Mouse (Mus musculus): ENCODE data around the gene Samd8. TPM values are rescaled to one million over a fixed set of nuclear protein-coding genes. Genes with fewer than 3 reads are reported as not detected.

Samd8 gene
- polyA plus RNA-seq, 1 experiment from 2014 or later = 4.1 TPM

DNA sequence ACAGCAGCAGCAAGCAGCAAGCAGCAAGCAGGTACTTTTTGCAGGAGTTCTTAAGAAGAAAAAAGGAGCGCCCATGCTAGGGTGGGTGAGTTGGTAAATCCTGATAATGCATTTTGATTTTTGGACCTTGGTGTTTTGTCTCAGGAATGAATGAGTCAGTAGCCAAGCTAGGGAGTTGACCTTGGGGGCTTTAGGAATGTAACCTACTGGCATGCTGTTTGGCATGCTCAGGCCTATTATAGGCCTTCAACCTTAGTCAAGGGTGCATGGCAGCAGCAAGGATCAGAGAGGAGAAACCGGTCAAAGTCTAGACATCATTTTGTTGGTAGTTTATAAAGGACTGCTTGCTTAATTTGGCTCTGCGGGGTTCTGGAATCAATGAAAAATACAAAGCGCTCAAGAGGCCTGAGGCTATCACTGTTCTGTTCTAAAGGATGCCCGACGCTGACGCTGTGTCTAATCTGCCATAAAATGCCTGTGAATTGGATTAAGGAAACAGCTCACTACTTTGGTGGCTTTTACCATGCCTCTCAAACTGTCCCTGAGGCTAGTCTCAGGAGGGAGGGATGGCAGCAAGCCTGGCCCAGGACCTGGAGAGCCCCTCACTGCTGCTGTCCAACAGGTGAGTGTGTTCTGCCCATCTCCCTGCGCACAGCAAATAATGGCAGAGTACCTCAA, 28.2 kb upstream of the Samd8 start:
- H3K9ac ChIP-seq = no peak overlapping the region
- no peak overlapping the region for H3K27ac ChIP-seq
- H3K4me2 ChIP-seq = no peak overlapping the region
- H3K4me1 ChIP-seq = no peaks in the 10 kb centered on the region
- H3K9me3 ChIP-seq (replicated peaks) = no peaks in the 10 kb centered on the region
- no peak overlapping the region for H3K4me3 ChIP-seq
- no peaks in the 10 kb centered on the region for H3K36me3 ChIP-seq
- H3K27me3 ChIP-seq (replicated peaks) = 0 out of 2 replicates have a peak, but pooled peaks cover 6% of the 10 kb centered on the region
- WGBS (ENCODE audit: insufficient replicate concordance) = 76% methylated on average over 8 of the region's 8 CpGs
- no peak for ATAC-seq

DNA sequence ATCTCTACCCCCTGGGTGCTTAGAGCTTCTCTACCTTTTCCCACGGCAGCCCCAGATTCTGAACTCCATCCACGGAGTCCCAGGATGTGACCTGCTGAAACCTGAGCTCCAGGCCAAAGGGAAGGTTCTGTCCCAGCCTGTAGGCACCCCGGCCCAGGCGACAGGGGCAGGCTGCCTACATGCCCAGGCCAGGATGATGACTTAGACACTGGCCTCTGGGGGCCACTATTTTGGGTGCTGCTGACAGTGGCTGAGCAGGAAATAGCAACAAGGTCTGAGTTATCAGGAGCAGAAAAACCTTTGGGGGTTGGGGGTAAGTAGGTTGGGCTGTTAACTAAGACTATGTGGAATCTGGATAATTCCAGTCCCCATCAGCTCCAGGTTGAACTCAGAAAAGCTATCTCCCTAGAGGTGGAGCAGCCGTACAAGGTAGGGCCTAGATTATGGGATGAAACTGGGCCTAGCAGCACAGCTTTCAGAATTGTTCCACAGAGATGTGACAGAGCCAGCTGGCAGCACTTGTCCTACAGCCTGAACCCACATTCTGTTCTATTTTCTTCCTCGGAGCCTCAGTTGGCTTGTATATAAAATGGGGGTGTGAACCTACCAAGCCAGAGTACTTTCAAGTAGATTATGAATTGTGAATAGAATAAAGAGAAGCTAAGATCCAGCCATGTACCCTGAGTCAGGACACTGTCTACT, 21.1 kb upstream of the Samd8 start:
- Histone ChIP-seq H3K4me2 (no peak overlapping the region), H3K9ac (no peak overlapping the region), H3K27ac (no peak overlapping the region), H3K4me1 (peaks cover 3% of the 10 kb centered on the region; the same call in 1 of the 2 replicates), H3K36me3 (no peaks in the 10 kb centered on the region), H3K4me3 (no peak overlapping the region), H3K27me3 (replicated peaks) (0 out of 2 replicates have a peak, but pooled peaks cover 3% of the 10 kb centered on the region), H3K9me3 (replicated peaks) (no peaks in the 10 kb centered on the region)
- no peak for ATAC-seq
- WGBS (ENCODE audit: insufficient replicate concordance) = 59% methylated on average over 6 of the region's 6 CpGs

- Histone ChIP-seq H3K4me3 (no peak overlapping the region), H3K4me1 (peaks cover 3% of the 10 kb centered on the region; the same call in 1 of the 2 replicates), H3K36me3 (no peaks in the 10 kb centered on the region), H3K27me3 (replicated peaks) (0 out of 2 replicates have a peak, but pooled peaks cover 2% of the 10 kb centered on the region), H3K27ac (no peak overlapping the region), H3K9ac (no peak overlapping the region), H3K4me2 (no peak overlapping the region), H3K9me3 (replicated peaks) (no peaks in the 10 kb centered on the region)
- 85% methylated on average over 4 of the region's 4 CpGs for WGBS (ENCODE audit: insufficient replicate concordance)
- ATAC-seq = no peak
These were observed 20.4 kb upstream of the Samd8 start for GRCm38 (mm10) chr14:21729936-21730335.

DNA sequence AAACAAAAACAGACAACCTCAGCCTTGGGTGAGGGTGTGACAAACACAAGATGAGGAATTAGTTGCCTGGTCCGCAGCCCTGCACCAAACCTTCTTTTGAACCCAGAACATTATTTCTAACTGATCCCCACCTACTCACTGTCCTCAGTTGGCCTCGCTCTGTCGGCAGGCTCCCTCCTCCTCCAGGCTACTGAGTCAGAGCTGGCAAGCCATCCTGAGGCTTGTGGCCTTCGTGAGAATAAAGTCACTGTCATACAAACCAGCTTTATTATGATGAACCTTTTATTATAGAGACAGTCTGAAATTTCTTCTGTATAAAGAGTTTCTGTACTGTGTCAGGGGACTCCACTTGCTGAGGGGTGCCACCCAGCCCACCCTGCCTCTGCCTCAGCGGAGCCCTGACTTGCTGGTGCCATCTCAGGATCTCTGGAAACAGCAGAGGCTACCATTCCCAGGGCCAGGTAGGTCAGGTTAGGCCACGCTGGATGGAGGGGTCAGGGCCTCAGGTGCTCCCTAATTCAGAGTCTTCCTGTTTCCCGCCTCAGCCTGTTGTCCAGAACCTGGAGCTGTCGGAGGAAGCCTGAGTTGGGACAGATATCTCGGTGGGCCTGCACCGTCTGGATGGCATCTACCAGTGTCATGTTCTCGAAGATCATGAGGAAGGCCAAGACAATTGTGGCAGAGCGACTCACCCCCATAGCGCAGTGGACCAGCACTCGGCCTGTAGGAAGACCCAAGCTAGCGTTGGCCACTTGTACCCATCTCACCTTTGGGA, 17.0 kb upstream of the Samd8 start:
- no peak for ATAC-seq
- 76% methylated on average over 15 of the region's 15 CpGs for WGBS (ENCODE audit: insufficient replicate concordance)
- Histone ChIP-seq H3K4me3 (no peak overlapping the region), H3K9ac (no peak overlapping the region), H3K4me2 (no peak overlapping the region), H3K27ac (no peak overlapping the region), H3K9me3 (replicated peaks) (no peaks in the 10 kb centered on the region), H3K27me3 (replicated peaks) (no peaks in the 10 kb centered on the region), H3K4me1 (peaks cover 3% of the 10 kb centered on the region; the same call in 1 of the 2 replicates), H3K36me3 (no peaks in the 10 kb centered on the region)

- Histone ChIP-seq H3K4me1 (no peaks in the 10 kb centered on the region), H3K9me3 (replicated peaks) (no peaks in the 10 kb centered on the region), H3K4me3 (no peak overlapping the region), H3K4me2 (no peak overlapping the region), H3K27me3 (replicated peaks) (peaks cover 6% of the 10 kb centered on the region; the same call in 1 of the 2 replicates), H3K27ac (no peak overlapping the region), H3K36me3 (no peaks in the 10 kb centered on the region), H3K9ac (no peak overlapping the region)
- ATAC-seq = no peak
- WGBS (ENCODE audit: insufficient replicate concordance) = 82% methylated on average over 7 of the region's 7 CpGs
These were observed 10.0 kb upstream of the Samd8 start for GRCm38 (mm10) chr14:21740345-21740744.

GRCm38 (mm10) chr14:21741314-21741713, 9.0 kb upstream of the Samd8 start:
- H3K4me2 ChIP-seq = no peak overlapping the region
- H3K4me1 ChIP-seq = no peaks in the 10 kb centered on the region
- 80% methylated on average over 3 of the region's 3 CpGs for WGBS (ENCODE audit: insufficient replicate concordance)
- peaks cover 6% of the 10 kb centered on the region; the same call in 1 of the 2 replicates for H3K27me3 ChIP-seq (replicated peaks)
- H3K9ac ChIP-seq = no peak overlapping the region
- no peak overlapping the region for H3K4me3 ChIP-seq
- ATAC-seq = no peak
- no peak overlapping the region for H3K27ac ChIP-seq
- no peaks in the 10 kb centered on the region for H3K36me3 ChIP-seq
- H3K9me3 ChIP-seq (replicated peaks) = no peaks in the 10 kb centered on the region

DNA sequence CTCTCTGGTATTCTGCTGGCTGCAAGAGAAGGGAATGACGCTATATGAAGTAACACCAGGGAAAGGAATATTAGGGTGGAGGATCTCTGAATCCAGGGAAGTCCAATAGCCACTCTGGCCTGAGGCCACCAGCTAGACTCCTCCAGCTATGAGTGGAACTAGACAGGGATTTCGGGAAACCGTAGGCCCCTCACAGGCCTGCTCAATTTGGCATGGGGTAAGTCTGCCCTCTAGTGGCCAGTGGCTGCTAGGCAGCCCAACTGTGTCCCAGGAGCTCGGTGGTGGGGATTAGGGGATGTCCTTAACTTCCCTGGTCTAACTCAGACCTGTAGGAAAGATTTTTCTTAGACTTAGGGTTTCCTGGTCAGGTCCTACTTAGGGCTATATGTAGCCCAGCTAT, 8.5 kb upstream of the Samd8 start:
- H3K36me3 ChIP-seq = no peaks in the 10 kb centered on the region
- H3K4me2 ChIP-seq = no peak overlapping the region
- no peaks in the 10 kb centered on the region for H3K9me3 ChIP-seq (replicated peaks)
- no peaks in the 10 kb centered on the region for H3K4me1 ChIP-seq
- H3K4me3 ChIP-seq = no peak overlapping the region
- WGBS (ENCODE audit: insufficient replicate concordance) = 26% methylated on average over 4 of the region's 4 CpGs
- no peak overlapping the region for H3K27ac ChIP-seq
- H3K27me3 ChIP-seq (replicated peaks) = peaks cover 6% of the 10 kb centered on the region; the same call in 1 of the 2 replicates
- no peak overlapping the region for H3K9ac ChIP-seq
- ATAC-seq = peak; percentile 48; the same call in 1 of the 2 replicates

- Histone ChIP-seq H3K27ac (no peak overlapping the region), H3K4me3 (no peak overlapping the region), H3K36me3 (no peaks in the 10 kb centered on the region), H3K9ac (no peak overlapping the region), H3K9me3 (replicated peaks) (no peaks in the 10 kb centered on the region), H3K27me3 (replicated peaks) (peaks cover 10% of the 10 kb centered on the region), H3K4me1 (no peaks in the 10 kb centered on the region), H3K4me2 (no peak overlapping the region)
- no peak for ATAC-seq
- 84% methylated on average over 4 of the region's 4 CpGs for WGBS (ENCODE audit: insufficient replicate concordance)
These were observed 7.9 kb upstream of the Samd8 start for GRCm38 (mm10) chr14:21742441-21742840.

- 83% methylated on average over 1 of the region's 1 CpGs for WGBS (ENCODE audit: insufficient replicate concordance)
These were observed 6.2 kb upstream of the Samd8 start for GRCm38 (mm10) chr14:21744169-21744568.

GRCm38 (mm10) chr14:21745149-21745548, 5.2 kb upstream of the Samd8 start:
- Histone ChIP-seq H3K9ac (no peak overlapping the region), H3K9me3 (replicated peaks) (no peaks in the 10 kb centered on the region), H3K4me1 (peaks cover 11% of the 10 kb centered on the region), H3K36me3 (no peaks in the 10 kb centered on the region), H3K27me3 (replicated peaks) (peaks cover 5% of the 10 kb centered on the region), H3K4me3 (no peak overlapping the region), H3K27ac (no peak overlapping the region), H3K4me2 (no peak overlapping the region)
- ATAC-seq = no peak
- 44% methylated on average over 5 of the region's 5 CpGs for WGBS (ENCODE audit: insufficient replicate concordance)

More at GRCm38 (mm10) chr14:21744169-21744568, 6.2 kb upstream of the Samd8 start:
- Histone ChIP-seq H3K9ac (no peak overlapping the region), H3K27ac (no peak overlapping the region), H3K4me1 (peaks cover 4% of the 10 kb centered on the region; the same call in 1 of the 2 replicates), H3K4me3 (no peak overlapping the region), H3K9me3 (replicated peaks) (no peaks in the 10 kb centered on the region), H3K27me3 (replicated peaks) (peaks cover 11% of the 10 kb centered on the region), H3K4me2 (no peak overlapping the region), H3K36me3 (no peaks in the 10 kb centered on the region)
- no peak for ATAC-seq

GRCm38 (mm10) chr14:21746251-21746650, 4.1 kb upstream of the Samd8 start:
- Histone ChIP-seq H3K4me1 (peaks cover 16% of the 10 kb centered on the region), H3K9me3 (replicated peaks) (no peaks in the 10 kb centered on the region), H3K9ac (no peak overlapping the region), H3K36me3 (no peaks in the 10 kb centered on the region), H3K4me3 (no peak overlapping the region), H3K4me2 (no peak overlapping the region), H3K27ac (no peak overlapping the region), H3K27me3 (replicated peaks) (peaks cover 5% of the 10 kb centered on the region)
- 73% methylated on average over 8 of the region's 8 CpGs for WGBS (ENCODE audit: insufficient replicate concordance)
- ATAC-seq = no peak

DNA sequence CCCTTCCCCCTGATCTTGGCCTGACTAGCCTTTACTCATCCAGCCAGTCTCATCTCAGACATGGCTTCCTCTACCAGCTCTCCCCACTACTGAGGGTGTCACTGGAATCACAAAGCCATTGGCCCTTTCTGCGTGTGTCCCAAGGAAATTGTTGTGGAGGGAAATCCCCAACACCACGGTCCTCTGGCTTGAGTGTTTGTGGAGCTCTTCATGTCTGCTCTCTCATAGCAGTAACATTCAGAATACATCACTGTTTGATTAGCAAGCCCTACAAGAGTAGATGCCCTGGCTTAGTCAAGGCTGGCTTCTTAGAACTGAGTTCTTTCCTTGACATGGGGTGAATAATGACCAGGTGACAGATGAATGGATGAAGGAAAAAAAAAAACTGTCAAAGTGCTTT, 3.5 kb upstream of the Samd8 start:
- WGBS (ENCODE audit: insufficient replicate concordance) = 62% methylated on average over 2 of the region's 2 CpGs
- H3K4me1 ChIP-seq = peaks cover 22% of the 10 kb centered on the region
- no peak for ATAC-seq
- no peaks in the 10 kb centered on the region for H3K36me3 ChIP-seq
- H3K9me3 ChIP-seq (replicated peaks) = no peaks in the 10 kb centered on the region
- no peak overlapping the region for H3K4me2 ChIP-seq
- no peak overlapping the region for H3K9ac ChIP-seq
- peaks cover 5% of the 10 kb centered on the region for H3K27me3 ChIP-seq (replicated peaks)
- no peak overlapping the region for H3K27ac ChIP-seq
- H3K4me3 ChIP-seq = no peak overlapping the region

Data from liver, embryonic 12.5 days (tissue).